Mouse (Mus musculus): ENCODE measurements around the gene Ube2m.

GRCm38 (mm10) chr7:13043120-13043444 is 5.0 kb upstream of the Ube2m start:
- TF ChIP-seq CTCF (IDR thresholded peaks at IDR 0.05; ENCODE audit: control insufficient read depth, insufficient read depth, insufficient replicate concordance, low read depth, low read length) (no peak), POLR2A (IDR thresholded peaks at IDR 0.05; ENCODE audit: control insufficient read depth, low read depth, low read length) (no peak)
